Comparison of ENCODE assay signal across 20 mouse cellular contexts in the genomic region with DNA sequence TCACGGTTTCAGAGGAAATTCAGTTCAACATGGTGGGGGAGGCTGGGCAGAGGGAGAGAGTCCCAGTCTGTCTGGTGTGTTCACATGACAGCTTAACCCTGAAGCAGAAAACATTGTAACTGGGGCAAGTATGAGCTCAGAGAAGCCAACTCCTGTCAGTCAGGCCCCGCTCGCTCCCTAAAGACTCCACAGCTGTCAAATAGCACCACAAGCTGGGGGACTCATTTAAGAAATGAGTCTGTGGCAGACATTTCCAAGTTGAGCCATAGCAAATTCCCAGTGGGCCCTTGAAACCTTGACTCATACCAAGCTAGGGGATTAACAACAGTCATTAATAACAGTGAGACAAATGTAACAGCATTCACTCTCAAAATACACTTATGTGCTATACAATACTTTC.
DNase-seq lines count a peak whose midpoint lies in the region; ATAC-seq and TF ChIP-seq lines count a peak whose summit lies in the region.
"Had no signal": no experiment of that assay in that cellular context is flagged by ENCODE, and none has a peak within 500 bp of the region (broad histone marks: within the 10 kb centered on the region; RNA-seq: fewer than 3 reads in every experiment).

No protein-coding gene starts in this region.

- 0 out of 2 replicates have a peak overlapping the region, but pooled peaks have one; percentile 11 for H3K27ac ChIP-seq in forebrain, embryonic 10.5 days
- H3K27ac ChIP-seq in forebrain, postnatal 0 days (ENCODE audit: low read depth, low read length), result no peak overlapping the region
- peak overlapping the region; percentile 28; the same call in 1 of the 2 replicates for H3K27ac ChIP-seq in embryonic fibroblast, embryonic 13.5 days (ENCODE audit: insufficient read depth, low read length)
- H3K27ac ChIP-seq: embryonic facial prominence, embryonic 12.5 days; heart, embryonic 13.5 days; hindbrain, embryonic 10.5 days; hindbrain, embryonic 14.5 days; intestine, embryonic 15.5 days; kidney, embryonic 15.5 days had no signal

- no peak overlapping the region for H3K9ac ChIP-seq in forebrain, postnatal 0 days
- H3K9ac ChIP-seq: embryonic facial prominence, embryonic 12.5 days; heart, embryonic 13.5 days; hindbrain, embryonic 14.5 days; intestine, embryonic 15.5 days; kidney, embryonic 15.5 days had no signal

- WGBS in forebrain, embryonic 10.5 days, result 93% methylated on average over 3 of the region's 3 CpGs
- 80% methylated on average over 3 of the region's 3 CpGs for WGBS in forebrain, postnatal 0 days

- peaks cover 6% of the 10 kb centered on the region for H3K9me3 ChIP-seq in forebrain, embryonic 10.5 days
- H3K9me3 ChIP-seq in forebrain, postnatal 0 days (ENCODE audit: low read length), result peaks cover 3% of the 10 kb centered on the region; the same call in 1 of the 2 replicates
- H3K9me3 ChIP-seq: intestine, embryonic 15.5 days had no signal

- H3K36me3 ChIP-seq in forebrain, embryonic 10.5 days (replicated peaks), result no peaks in the 10 kb centered on the region
- no peaks in the 10 kb centered on the region for H3K36me3 ChIP-seq in forebrain, postnatal 0 days (ENCODE audit: insufficient read depth)
- H3K36me3 ChIP-seq: embryonic facial prominence, embryonic 12.5 days; heart, embryonic 13.5 days; hindbrain, embryonic 10.5 days; intestine, embryonic 15.5 days; kidney, embryonic 15.5 days had no signal

- H3K4me3 ChIP-seq in forebrain, embryonic 10.5 days, result no peak overlapping the region
- no peak overlapping the region for H3K4me3 ChIP-seq in forebrain, postnatal 0 days (ENCODE audit: low read depth, low read length)
- no peak overlapping the region for H3K4me3 ChIP-seq in embryonic fibroblast, embryonic 13.5 days (ENCODE audit: insufficient read depth, low read length)
- H3K4me3 ChIP-seq: embryonic facial prominence, embryonic 12.5 days; heart, embryonic 13.5 days; hindbrain, embryonic 10.5 days; intestine, embryonic 15.5 days; kidney, embryonic 15.5 days had no signal

- TF ChIP-seq CTCF in forebrain, postnatal 0 days (IDR thresholded peaks at IDR 0.05; ENCODE audit: low read depth), result no peak
- TF ChIP-seq CTCF in embryonic fibroblast, embryonic 13.5 days (IDR thresholded peaks at IDR 0.05; ENCODE audit: borderline replicate concordance, insufficient read depth, low read length), result no peak

- H3K4me1 ChIP-seq in forebrain, embryonic 10.5 days, result peaks cover 22% of the 10 kb centered on the region
- no peaks in the 10 kb centered on the region for H3K4me1 ChIP-seq in forebrain, postnatal 0 days (ENCODE audit: insufficient read depth)
- no peaks in the 10 kb centered on the region for H3K4me1 ChIP-seq in embryonic fibroblast, embryonic 13.5 days (ENCODE audit: control insufficient read depth, insufficient read depth, low read length)

- H3K4me2 ChIP-seq in forebrain, postnatal 0 days (ENCODE audit: low read depth), result no peak overlapping the region
- H3K4me2 ChIP-seq: embryonic facial prominence, embryonic 12.5 days; heart, embryonic 13.5 days; hindbrain, embryonic 14.5 days; intestine, embryonic 15.5 days; kidney, embryonic 15.5 days had no signal

- no peak for ATAC-seq in forebrain, postnatal 0 days
- ATAC-seq: forebrain, embryonic 14.5 days; intestine, embryonic 15.5 days had no signal

- no peak for DNase-seq in forebrain, embryonic 10.5 days (ENCODE audit: extremely low spot score, low spot score)
- no peak for DNase-seq in forebrain, postnatal 0 days
- peak; percentile 39 to 49 for DNase-seq in heart, adult 9 months (ENCODE audit: low spot score in 2 of 2)
- no peak for DNase-seq in heart, postnatal 4 days
- DNase-seq in NIH3T3 (ENCODE audit: low read depth), result peak; percentile 57
- DNase-seq in kidney, adult 9 months, result no peak
- DNase-seq: adrenal gland, postnatal 25 days; cerebellum, adult 2 months; cerebellum, postnatal 14 days; embryo, embryonic 11 days; gastrocnemius, postnatal 14 days; kidney, adult 18-20 months had no signal

- TF ChIP-seq POLR2A in embryonic fibroblast, embryonic 13.5 days (IDR thresholded peaks at IDR 0.05; ENCODE audit: low read depth, low read length), result no peak

- no peaks in the 10 kb centered on the region for H3K27me3 ChIP-seq in forebrain, embryonic 10.5 days (ENCODE audit: poor library complexity, severe bottlenecking)
- H3K27me3 ChIP-seq in forebrain, postnatal 0 days (ENCODE audit: insufficient read depth, low read length), result no peaks in the 10 kb centered on the region
- H3K27me3 ChIP-seq: embryonic facial prominence, embryonic 12.5 days; heart, embryonic 13.5 days; intestine, embryonic 15.5 days; kidney, embryonic 15.5 days had no signal

Comparison
In these comparisons a context has a peak if more than half of its experiments do, and no peak if none do; other contexts are left out.
1. DNase-seq: peak in heart, adult 9 months (2 of 2) and NIH3T3 (single experiment); none in forebrain, embryonic 10.5 days (single experiment), forebrain, postnatal 0 days (single experiment), heart, postnatal 4 days (single experiment) and kidney, adult 9 months (single experiment).